Mouse (Mus musculus): Measurements from ENCODE around the gene Ppif.

DNA sequence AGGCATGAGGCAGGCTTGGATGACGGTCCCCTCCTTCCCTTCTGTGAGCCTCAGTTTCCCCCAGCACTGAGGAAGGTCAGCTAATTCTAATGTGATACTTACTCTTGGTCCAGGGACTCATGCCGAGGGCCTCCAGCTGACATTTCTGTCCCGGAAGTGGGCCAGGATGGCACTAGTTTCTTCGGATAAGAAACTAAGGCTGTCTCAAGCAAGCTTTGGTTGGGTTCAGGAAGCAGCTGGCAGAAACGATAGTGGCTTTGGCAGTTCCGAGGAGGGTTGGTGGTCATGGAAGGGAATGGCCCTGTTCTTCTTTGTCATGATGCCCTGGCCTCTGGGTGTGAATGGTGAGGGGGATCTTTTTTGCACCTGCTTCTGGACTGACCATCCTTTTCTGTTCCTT lies 1.1 kb downstream of the Ppif start:
- TF ChIP-seq POLR2A (IDR thresholded peaks at IDR 0.05; ENCODE audit: borderline replicate concordance, extremely low read depth, low read depth, low read length) = no peak
- TF ChIP-seq CTCF (IDR thresholded peaks at IDR 0.05; ENCODE audit: insufficient read depth, low read length) = no peak
